Mouse (Mus musculus): ENCODE results near the gene Bloc1s4.

GRCm38 (mm10) chr5:36769603-36770002 lies 21.2 kb upstream of the Bloc1s4 start:
- TF ChIP-seq CTCF (IDR thresholded peaks at IDR 0.05; ENCODE audit: insufficient read depth, low read depth, low read length) (no peak), POLR2A (IDR thresholded peaks at IDR 0.05; ENCODE audit: insufficient read depth, low read depth, low read length) (no peak)

Data from olfactory bulb, adult 2 months (tissue).